Mouse (Mus musculus) cerebellum, postnatal 4 days (tissue): Measurements from ENCODE around the gene D3Ertd254e.

Experiments
- DNase-seq, 2 experiments: peaks; one replicate each; pipeline ENCODE4 v3.0.0; 2022; ENCODE audit warnings: low spot score in 2 of 2, mixed read lengths in 1 of 2

The D3Ertd254e gene

DNA sequence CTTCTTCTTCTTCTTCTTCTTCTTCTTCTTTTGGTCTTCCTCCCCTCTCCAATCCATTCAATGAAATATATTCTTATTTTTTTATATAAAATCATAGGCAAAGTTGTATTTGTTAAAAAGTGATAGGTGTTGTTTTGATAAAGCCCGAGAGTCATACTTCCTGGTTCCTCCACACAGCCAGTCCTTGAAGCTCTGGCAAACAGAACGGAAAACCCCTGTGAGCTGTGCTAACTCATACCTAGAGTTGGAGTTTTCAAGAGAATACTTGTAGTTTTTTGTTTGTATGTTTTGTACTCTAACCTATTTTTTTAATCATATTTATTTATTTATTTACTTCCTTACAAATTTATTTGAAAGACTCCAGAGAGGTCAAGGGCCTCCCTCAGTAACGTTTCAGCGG, 61.9 kb downstream of the D3Ertd254e start:
- no peak for DNase-seq
